Mouse (Mus musculus) gastrocnemius, postnatal 25 days (tissue): Measurements from ENCODE around the gene Abhd12. TPM values are rescaled to one million over a fixed set of nuclear protein-coding genes. Genes with fewer than 3 reads are reported as not detected.
"Not testable (repeated sequence)": the region's sequence is repeated elsewhere in the genome, so short reads cannot be mapped to it uniquely, and the experiment has no call there.

Source experiments
- DNase-seq: peaks from one replicate; pipeline ENCODE4 v3.0.0; 2022
- total RNA-seq, 2 experiments: library from RNA; stranded (reverse); gene quantifications; 1 replicate in 1 of 2; 2 replicates in 1 of 2; pipeline ENCODE4 v1.2.3; 2021

The Abhd12 gene
- total RNA-seq, 2 experiments from 2014 or later: 24.7 to 24.8 TPM

- DNase-seq: peak; percentile 95
These were observed 5.0 kb upstream of the Abhd12 start for GRCm38 (mm10) chr2:150909429-150910039.

- DNase-seq: not testable (repeated sequence)
These were observed 4.3 kb upstream of the Abhd12 start for GRCm38 (mm10) chr2:150908881-150909280.

- DNase-seq: no peak
These were observed 452 bp upstream of the Abhd12 start, which contains the start of gene Gins1 for GRCm38 (mm10) chr2:150904936-150905450. Gene Gins1 (plus strand): TSS chr2:150905400.

- DNase-seq: no peak
These were observed 2.2 kb downstream of the Abhd12 start for GRCm38 (mm10) chr2:150902347-150902746.

- DNase-seq: no peak
These were observed 4.2 kb downstream of the Abhd12 start for GRCm38 (mm10) chr2:150900341-150900740.

- DNase-seq: no peak
These were observed 8.8 kb downstream of the Abhd12 start for GRCm38 (mm10) chr2:150895691-150896252.

GRCm38 (mm10) chr2:150894617-150895267 is 9.8 kb downstream of the Abhd12 start:
- no peak for DNase-seq

GRCm38 (mm10) chr2:150887370-150887769 is 17.2 kb downstream of the Abhd12 start:
- no peak for DNase-seq

- DNase-seq: no peak
These were observed 18.2 kb downstream of the Abhd12 start for GRCm38 (mm10) chr2:150886315-150886714.

GRCm38 (mm10) chr2:150885814-150886213 is 18.7 kb downstream of the Abhd12 start:
- no peak for DNase-seq

- no peak for DNase-seq
These were observed 19.8 kb downstream of the Abhd12 start for GRCm38 (mm10) chr2:150884779-150885110.

GRCm38 (mm10) chr2:150884075-150884778 is 20.3 kb downstream of the Abhd12 start:
- DNase-seq: no peak

- no peak for DNase-seq
These were observed 27.0 kb downstream of the Abhd12 start for GRCm38 (mm10) chr2:150877561-150877960.

- no peak for DNase-seq
These were observed 29.3 kb downstream of the Abhd12 start for GRCm38 (mm10) chr2:150875226-150875625.

- no peak for DNase-seq
These were observed 30.0 kb downstream of the Abhd12 start for GRCm38 (mm10) chr2:150874508-150874907.

GRCm38 (mm10) chr2:150869446-150869845 is 35.1 kb downstream of the Abhd12 start:
- no peak for DNase-seq

- DNase-seq: no peak
These were observed 37.5 kb downstream of the Abhd12 start for GRCm38 (mm10) chr2:150867021-150867420.

- DNase-seq: no peak
These were observed 43.4 kb downstream of the Abhd12 start for GRCm38 (mm10) chr2:150861128-150861527.

GRCm38 (mm10) chr2:150859709-150860470 is 44.7 kb downstream of the Abhd12 start:
- DNase-seq: no peak

- no peak for DNase-seq
These were observed 45.6 kb downstream of the Abhd12 start for GRCm38 (mm10) chr2:150858724-150859487.

GRCm38 (mm10) chr2:150855186-150855585 is 49.4 kb downstream of the Abhd12 start:
- DNase-seq: no peak
